Mouse (Mus musculus): ENCODE results near the gene Gna15.

The Gna15 gene

DNA sequence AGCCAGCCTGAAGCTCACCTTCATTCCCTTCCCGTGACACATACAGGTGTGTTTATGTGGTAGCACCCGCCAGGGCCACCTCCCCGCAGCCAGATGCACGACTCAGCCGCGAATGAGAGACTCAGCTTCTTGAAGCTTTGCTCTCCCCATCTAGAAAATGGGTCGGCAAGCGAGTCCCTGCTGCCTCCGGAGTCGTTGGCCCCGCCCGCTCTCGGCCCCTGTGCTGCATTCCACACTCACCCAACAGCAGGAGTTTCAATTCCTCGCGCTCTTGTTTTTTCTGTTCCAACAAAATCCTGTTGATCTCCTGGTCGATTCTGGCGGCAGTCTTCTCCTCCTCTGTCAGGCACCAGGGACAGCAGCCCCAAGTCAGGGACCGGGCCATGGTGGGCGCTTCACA, 455 bp downstream of the Gna15 start:
- DNase-seq (ENCODE audit: extremely low spot score): no peak

DNA sequence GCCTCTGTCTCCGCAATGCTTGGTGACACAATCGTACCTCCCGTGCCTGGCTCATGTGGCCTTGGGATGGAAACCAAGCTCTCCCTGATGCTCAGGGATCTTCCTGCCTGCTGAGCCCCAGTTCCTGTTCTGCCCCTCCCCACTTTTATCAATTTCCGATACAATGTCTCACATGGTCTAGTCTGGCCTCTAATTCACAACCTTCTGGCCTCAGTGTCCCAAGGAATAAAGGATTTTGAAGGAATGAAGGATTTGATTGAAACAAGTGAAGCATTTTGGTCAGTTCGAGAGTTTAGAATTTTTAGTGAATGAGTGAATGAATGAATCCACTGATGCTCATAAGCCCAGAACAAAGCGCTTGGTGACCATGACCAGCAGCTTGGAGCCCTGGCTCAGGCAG, 883 bp downstream of the Gna15 start:
- no peak for DNase-seq (ENCODE audit: extremely low spot score)

- no peak for DNase-seq (ENCODE audit: extremely low spot score)
These were observed 4.1 kb downstream of the Gna15 start for GRCm38 (mm10) chr10:81519978-81520365.

GRCm38 (mm10) chr10:81519227-81519977, 4.6 kb downstream of the Gna15 start:
- DNase-seq (ENCODE audit: extremely low spot score): no peak

DNA sequence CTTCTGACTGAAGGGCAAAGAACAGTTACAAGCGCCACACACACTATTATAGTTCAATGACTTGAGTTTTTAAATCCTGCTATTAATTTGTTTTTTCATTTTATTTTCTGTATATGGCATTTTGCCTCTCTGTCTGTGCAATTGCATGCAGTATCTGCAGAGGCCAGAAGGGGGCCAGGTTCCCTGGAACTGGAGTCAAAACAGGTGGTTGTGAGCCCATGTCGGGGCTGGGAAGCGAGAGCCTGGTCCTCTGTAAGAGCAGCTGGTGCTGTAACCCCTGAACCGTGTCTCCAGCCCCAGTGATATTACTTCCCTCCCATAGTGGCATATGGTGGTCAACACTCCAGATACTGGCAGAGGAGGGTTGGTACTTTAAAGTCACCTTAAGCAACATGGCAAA, 5.5 kb downstream of the Gna15 start:
- DNase-seq (ENCODE audit: extremely low spot score): peak; percentile 50

GRCm38 (mm10) chr10:81517227-81517626, 6.8 kb downstream of the Gna15 start:
- DNase-seq (ENCODE audit: extremely low spot score): no peak

GRCm38 (mm10) chr10:81513798-81514197, 10.2 kb downstream of the Gna15 start:
- no peak for DNase-seq (ENCODE audit: extremely low spot score)

DNA sequence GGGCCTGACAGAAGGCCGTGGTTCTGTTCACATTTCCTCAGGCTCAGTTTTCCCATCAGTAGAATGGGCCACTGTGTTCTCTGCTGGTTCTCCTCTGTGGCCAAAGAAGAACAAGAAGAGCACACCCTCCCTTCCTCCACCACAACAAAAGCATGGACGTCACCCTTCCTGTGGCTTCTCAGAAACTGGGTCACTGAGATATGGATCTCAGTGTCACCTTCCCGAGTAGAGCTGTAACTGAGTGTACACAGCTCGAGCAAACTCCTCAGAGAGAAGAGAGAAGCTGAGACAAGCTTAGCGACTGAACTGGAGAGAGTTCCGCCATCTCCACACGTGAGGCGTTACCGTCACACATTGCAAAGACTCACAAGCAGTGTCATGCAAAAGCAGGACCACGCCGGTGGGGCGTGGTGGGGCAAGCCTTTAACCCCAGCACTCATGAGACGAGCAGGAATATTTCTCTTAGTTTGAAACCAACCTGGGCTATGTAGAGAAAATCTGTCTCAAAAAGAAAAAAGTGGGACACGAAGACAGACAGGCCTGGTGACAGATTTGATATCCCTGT, 13.7 kb downstream of the Gna15 start:
- DNase-seq (ENCODE audit: extremely low spot score): no peak

- no peak for DNase-seq (ENCODE audit: extremely low spot score)
These were observed 16.1 kb downstream of the Gna15 start for GRCm38 (mm10) chr10:81507691-81508489.

DNA sequence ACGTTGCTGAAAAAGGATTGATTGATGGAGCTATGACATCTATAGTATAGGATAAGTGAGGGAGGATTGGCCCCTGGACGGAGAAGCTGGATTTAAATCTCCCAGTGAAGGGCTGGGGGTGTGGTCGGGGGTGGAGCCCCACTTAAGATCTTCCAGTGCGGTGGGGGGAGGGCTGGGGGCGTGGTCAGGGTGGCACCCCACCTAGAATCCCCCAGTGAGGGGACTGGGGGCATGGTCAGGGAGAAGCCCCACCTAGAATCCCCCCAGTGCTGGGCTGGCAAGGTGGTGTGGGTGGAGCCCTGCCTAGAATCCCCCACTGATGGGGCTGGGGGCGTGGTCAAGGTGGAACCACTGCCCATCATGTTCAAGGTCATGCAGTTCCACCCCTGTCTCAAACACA, 16.9 kb downstream of the Gna15 start:
- no peak for DNase-seq (ENCODE audit: extremely low spot score)

- DNase-seq (ENCODE audit: extremely low spot score): no peak
These were observed 18.9 kb downstream of the Gna15 start for GRCm38 (mm10) chr10:81505016-81505664.

DNA sequence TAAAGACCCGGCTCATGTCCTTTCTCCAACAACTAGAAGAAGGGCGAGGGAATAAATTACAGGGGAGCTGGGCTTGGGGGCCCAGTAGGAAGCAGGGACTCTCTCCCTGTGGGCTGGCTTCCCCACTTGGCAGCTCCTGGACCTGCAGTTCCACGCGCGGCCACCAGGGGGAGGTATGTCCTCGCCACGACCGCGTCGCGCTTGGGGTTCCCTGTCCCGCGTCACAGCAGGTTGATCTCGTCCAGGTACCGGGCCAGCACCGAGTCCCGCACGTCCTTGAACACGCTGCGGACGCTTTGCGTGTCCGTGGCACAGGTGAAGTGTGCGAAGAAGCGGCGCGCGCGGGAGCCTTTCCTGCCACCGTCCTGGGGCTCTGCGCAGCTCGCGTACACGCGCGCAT, 21.4 kb downstream of the Gna15 start:
- DNase-seq (ENCODE audit: extremely low spot score): peak; percentile 84

- no peak for DNase-seq (ENCODE audit: extremely low spot score)
These were observed 22.2 kb downstream of the Gna15 start for GRCm38 (mm10) chr10:81501863-81502262.

DNA sequence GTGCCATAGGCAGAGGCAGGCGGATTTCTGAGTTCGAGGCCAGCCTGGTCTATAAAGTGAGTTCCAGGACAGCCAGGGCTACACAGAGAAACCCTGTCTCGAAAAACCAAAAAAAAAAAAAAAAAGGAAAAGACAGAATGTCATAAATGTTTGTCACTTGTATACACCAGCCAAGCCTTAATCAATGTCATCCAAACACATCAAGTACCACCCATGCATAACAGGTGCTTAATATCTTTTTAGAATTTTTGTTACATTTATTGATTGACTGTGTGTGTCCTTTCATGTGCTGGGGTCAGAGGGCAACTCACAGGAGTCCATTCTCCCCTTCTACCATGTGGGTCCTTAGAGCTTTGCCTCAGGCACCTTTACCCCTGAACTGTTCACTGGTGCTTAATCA, 24.0 kb downstream of the Gna15 start, which contains the start of gene S1pr4:
TSS of gene S1pr4 (minus strand) at position 101 of the 400 bp plus-strand sequence.
- DNase-seq (ENCODE audit: extremely low spot score): no peak

DNA sequence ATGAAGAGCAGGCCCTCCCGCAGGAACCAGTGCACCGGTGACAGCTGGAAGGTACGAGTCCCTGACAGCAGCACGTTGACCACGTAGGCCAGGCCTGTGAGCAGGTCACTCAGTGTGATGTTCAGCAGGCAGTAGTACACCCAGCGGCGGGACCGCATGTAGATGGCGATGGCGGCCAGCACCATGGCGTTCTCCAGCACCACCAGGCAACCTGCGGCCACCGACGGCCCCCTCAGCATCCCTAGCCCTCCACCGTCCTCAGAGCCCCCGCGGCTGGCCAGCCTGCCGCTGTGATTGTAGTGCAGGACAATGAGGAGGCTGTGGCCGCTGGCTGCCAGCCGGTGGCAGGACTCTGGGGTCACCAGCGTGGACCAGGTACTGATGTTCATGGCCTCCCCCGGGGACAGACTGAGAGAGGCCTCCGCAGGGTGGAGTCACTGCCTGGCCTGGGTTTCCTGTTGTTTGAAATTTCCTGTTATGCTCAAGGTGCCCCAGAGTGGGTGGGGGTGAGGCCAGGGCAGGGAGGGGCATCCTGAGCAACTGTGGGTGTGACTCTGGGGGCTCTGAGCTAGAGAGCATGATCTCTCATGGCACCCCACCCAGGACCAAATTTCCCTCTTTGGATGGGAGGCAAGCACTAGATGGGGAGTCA, 24.6 kb downstream of the Gna15 start:
- DNase-seq (ENCODE audit: extremely low spot score): no peak

DNA sequence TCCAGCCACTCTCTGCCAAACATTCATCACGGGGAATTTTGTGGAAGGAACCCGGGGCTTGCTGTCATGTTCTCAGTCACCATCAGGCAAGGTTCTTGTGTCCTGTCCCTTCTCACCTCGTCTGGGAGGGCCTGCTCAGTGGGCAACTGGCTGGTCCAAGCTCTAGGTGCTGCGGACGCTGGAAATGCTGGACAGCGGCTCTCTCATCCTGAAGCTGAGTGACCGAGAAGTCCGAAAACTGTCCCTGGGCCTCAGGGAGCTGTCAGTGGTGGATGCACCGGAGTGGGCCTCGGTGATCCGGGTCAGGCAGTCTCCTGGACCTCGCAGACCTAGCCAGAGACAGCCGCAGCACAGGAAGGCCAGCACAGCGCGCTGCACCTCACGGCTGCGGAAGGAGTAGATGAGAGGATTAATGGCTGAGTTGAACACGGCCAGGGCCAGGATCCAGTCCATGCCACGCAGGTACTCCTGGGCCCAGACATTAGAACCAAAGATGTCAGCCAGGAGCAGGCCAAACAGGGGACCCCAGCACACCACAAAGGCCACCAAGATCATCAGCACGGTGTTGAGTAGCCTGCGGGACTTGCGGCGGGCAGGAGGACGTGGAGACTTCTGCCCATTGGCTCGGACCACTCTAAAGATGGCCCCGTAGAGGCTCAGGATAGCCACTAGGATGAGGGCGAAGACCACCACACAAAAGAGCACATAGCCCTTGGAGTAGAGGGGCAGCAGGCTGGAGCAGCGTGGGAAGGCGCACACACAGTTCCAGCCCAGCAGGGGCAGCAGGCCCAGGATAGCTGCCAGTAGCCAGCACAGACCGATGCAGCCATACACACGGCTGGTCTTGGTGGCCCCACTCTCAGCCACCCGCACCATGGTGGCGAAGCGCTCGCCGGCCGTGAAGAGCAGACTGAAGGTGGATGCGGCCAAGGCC, 25.4 kb downstream of the Gna15 start:
- DNase-seq (ENCODE audit: extremely low spot score): no peak

GRCm38 (mm10) chr10:81497401-81498270, 26.4 kb downstream of the Gna15 start:
- no peak for DNase-seq (ENCODE audit: extremely low spot score)

GRCm38 (mm10) chr10:81496969-81497368, 27.1 kb downstream of the Gna15 start:
- DNase-seq (ENCODE audit: extremely low spot score): no peak

DNA sequence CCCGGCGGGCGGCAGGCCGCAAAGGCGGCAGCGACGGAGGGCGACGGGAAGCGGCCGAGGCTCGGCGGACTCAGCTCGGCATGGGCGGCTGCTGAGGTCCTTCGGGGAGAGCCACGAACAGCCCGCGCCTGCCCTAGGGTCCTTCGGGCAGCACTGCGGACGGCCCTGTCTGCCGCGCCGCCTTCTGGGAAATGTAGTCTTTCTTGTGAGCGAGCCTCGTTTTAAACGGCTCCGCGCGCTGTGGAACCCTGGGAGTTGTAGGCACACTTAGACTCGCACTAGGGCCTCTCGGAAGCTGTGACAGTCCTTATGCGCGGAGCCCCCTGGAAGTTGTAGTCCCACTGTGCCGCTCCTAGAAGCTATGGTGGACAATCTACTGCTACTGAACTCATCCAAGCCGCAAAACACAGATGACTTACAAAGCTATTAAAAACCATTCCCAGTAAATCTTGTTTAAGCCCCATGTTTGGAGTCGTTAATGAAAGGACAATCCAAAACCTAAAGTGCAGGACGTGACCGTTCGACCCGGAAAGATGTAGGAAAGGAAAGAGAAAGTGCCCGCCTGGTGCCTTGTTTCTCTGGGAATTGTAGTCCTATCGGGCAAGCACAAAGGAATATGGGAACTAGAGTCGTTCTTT, 27.6 kb downstream of the Gna15 start, which contains the start of gene Ncln:
TSS of gene Ncln (minus strand) at position 129 of the 638 bp plus-strand sequence.
- DNase-seq (ENCODE audit: extremely low spot score): peak; percentile 98
